Mouse (Mus musculus): ENCODE data around the gene Slc6a13.

DNA sequence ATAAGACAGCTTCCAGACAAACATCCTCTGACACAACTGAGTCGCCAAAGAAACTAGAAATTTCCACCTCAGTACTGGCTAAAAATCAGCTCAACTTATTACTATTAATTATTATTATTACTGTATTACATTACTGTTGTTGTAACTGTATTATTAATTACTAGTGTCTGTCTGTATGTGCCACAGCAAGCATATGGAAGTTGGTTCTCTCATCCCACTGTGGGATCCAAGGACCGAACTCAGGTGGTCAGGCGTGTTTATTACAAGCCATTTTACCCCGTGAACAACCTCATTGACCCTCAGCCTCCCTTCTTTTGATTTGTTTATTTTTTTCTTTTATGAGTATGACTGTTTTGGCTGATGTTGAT is 28.3 kb upstream of the Slc6a13 start:
- TF ChIP-seq CTCF (IDR thresholded peaks at IDR 0.05 in 2 of 3, conservative IDR thresholded peaks at IDR 0.05 in 1 of 3; ENCODE audit: control insufficient read depth in 1 of 3, insufficient read depth in 1 of 3, low read depth in 2 of 3, low read length in 3 of 3, poor library complexity in 1 of 3, severe bottlenecking in 1 of 3) (no peak), CHD1 (IDR thresholded peaks at IDR 0.05; ENCODE audit: low read depth, low read length) (no peak), JUND (IDR thresholded peaks at IDR 0.05; ENCODE audit: low read depth, low read length) (no peak), ZC3H11A (IDR thresholded peaks at IDR 0.05; ENCODE audit: low read depth, low read length) (no peak)

All from MEL (cell line).